Mouse (Mus musculus): ENCODE measurements around the gene Khnyn.

The Khnyn gene

GRCm38 (mm10) chr14:55918240-55919082 lies 33.7 kb downstream of the Khnyn start:
- peak; percentile 88 for DNase-seq (ENCODE audit: low read depth, low spot score)

DNA sequence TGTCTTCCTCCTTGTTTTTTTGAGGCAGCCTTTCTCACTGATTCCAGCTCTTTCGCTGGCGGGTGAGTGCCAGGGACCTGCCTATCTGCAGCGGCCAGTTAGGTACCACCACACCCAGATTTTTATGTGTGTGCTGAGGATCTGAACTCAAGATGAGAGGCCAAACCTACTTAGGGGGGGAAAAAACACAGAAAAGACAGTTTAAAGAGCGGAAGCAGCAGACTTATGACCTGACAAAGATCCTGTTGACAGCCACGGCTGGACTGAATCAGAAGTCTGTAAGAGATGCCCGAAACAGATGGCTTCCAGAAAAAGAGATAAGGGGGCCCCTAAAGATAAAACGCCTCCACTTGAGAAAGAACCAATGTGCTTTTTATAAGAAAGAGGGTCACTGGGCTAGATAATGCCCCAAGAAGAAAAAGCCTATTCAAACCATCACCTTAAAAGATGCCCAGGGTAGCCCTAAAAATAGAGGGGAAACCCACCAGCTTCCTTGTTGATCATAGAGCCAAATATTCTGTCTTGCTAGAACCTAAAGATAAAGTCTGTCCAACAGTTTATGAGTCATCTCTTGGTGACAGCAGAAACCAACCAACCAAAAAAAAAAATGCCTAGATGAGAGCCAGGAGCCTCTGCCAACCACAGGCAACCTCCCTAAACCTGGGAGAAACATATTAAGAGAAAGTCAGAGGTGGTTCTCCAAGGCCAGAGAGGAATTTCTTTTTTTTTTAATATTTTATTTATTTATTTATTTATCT lies 37.9 kb downstream of the Khnyn start:
- no peak for DNase-seq (ENCODE audit: low read depth, low spot score)

GRCm38 (mm10) chr14:55926847-55927246 lies 42.1 kb downstream of the Khnyn start:
- DNase-seq (ENCODE audit: low read depth, low spot score): no peak

GRCm38 (mm10) chr14:55929263-55929997 lies 44.7 kb downstream of the Khnyn start:
- DNase-seq (ENCODE audit: low read depth, low spot score): no peak

GRCm38 (mm10) chr14:55933586-55933985 lies 48.8 kb downstream of the Khnyn start:
- no peak for DNase-seq (ENCODE audit: low read depth, low spot score)

- no peak for DNase-seq (ENCODE audit: low read depth, low spot score)
Measured at GRCm38 (mm10) chr14:55940070-55940800, 55.5 kb downstream of the Khnyn start.

DNA sequence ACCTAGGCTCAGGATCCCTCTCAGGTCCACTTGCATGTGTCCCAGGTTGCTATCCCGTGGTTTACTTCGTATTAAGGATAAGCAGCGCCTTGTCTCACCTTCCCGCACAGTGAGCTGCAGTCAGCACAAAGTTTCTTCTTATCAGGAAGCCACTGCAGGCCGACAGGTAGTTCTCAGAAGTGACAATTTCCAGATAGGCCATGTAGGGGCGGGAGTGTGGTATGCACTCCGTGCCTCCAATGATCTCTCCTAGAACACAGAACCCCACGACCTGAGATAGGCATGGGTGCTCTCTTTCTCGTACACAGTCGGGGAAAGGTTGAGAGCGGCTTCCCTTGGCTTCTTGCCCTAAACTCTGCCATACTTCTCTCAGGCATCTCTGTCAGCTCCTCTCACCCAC lies 58.9 kb downstream of the Khnyn start:
- no peak for DNase-seq (ENCODE audit: low read depth, low spot score)

DNA sequence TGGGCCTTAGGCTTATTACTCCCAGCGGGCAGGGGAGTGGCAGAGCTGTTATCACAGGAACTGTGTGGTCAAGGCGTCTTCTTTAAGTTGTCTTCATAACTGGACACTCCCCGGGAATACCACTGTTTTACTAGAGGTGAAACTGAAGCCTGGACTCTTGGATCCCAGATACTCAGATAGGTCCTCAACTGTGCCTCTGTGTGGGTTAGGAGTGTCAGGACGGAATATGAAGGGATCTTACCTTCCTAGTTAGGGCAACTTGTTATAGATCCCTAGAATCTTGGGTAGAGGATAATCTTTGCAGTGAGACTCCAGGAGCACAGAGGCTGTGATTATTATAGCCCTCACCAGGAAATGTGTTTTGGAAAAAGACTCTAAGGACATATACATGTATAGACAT lies 59.8 kb downstream of the Khnyn start, which contains the start of gene Cma1:
Gene Cma1 (minus strand): TSS at position 101 of the 400 bp plus-strand sequence.
- DNase-seq (ENCODE audit: low read depth, low spot score): no peak

DNA sequence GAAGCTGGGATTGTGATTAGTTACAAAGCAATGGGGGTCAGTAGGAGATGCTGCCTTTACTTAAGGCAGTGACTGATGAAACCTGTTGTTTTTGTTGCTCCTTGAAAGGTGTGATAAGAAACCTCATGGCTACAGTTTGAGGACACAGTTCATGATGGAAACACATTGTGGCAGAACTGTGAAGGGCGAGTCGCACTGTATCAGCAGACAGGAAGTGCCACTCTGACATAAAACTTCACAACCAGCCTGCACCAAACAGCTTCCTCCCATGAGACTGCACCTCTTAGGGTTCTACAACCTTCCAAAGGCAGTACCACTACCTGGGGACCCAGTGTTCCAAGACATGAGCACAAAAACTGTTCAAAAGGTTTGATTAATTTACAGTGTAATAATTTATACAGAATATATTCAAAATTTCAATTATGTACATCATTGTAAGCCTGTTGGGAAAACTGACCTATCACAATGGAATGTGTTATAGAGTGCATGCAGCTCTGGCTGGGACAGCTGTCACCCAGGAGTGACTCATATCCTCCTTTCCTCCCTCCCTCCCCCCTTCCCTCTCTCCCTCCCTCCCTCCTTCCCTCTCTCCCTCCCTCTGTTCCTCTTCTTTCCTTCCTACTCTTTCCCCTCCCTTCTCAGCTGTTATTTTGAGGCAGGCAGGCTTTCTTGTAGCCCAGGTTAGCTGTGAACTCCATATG lies 61.7 kb downstream of the Khnyn start:
- DNase-seq (ENCODE audit: low read depth, low spot score): no peak

All from embryo, embryonic 11.5 days (tissue).